Mouse (Mus musculus): ENCODE data around the gene Mki67. TPM values are rescaled to one million over a fixed set of nuclear protein-coding genes. Genes with fewer than 3 reads are reported as not detected.

Mki67 gene
- polyA plus RNA-seq, 1 experiment from 2014 or later = 12.5 TPM

GRCm38 (mm10) chr7:135745091-135745490 lies 28.9 kb upstream of the Mki67 start:
- 43% methylated on average over 2 of the region's 2 CpGs for WGBS
- Histone ChIP-seq H3K4me1 (ENCODE audit: control insufficient read depth, insufficient read depth, low read length) (no peaks in the 10 kb centered on the region), H3K36me3 (ENCODE audit: control insufficient read depth, insufficient read depth, low read length) (no peaks in the 10 kb centered on the region), H3K4me2 (ENCODE audit: low read length) (no peak overlapping the region), H3K9ac (replicated peaks; ENCODE audit: low read length) (no peak overlapping the region), H3K4me3 (replicated peaks; ENCODE audit: low read depth, low read length) (no peak overlapping the region), H3K27me3 (ENCODE audit: control insufficient read depth, insufficient read depth, low read length) (no peaks in the 10 kb centered on the region), H3K27ac (replicated peaks; ENCODE audit: low read depth, low read length) (no peak overlapping the region), H3K9me3 (ENCODE audit: control insufficient read depth, low read length) (no peaks in the 10 kb centered on the region)
- DNase-seq (no peak), ATAC-seq (ENCODE audit: low FRiP score, low TSS enrichment) (no peak)

GRCm38 (mm10) chr7:135740453-135740852 lies 24.3 kb upstream of the Mki67 start:
- 77% methylated on average over 3 of the region's 3 CpGs for WGBS
- no peaks in the 10 kb centered on the region for H3K36me3 ChIP-seq (ENCODE audit: control insufficient read depth, insufficient read depth, low read length)
- H3K27me3 ChIP-seq (ENCODE audit: control insufficient read depth, insufficient read depth, low read length) = no peaks in the 10 kb centered on the region
- no peaks in the 10 kb centered on the region for H3K4me1 ChIP-seq (ENCODE audit: control insufficient read depth, insufficient read depth, low read length)
- no peak overlapping the region for H3K4me3 ChIP-seq (replicated peaks; ENCODE audit: low read depth, low read length)
- H3K27ac ChIP-seq (replicated peaks; ENCODE audit: low read depth, low read length) = no peak overlapping the region
- ATAC-seq (ENCODE audit: low FRiP score, low TSS enrichment) (no peak), DNase-seq (no peak)
- no peak overlapping the region for H3K4me2 ChIP-seq (ENCODE audit: low read length)
- H3K9ac ChIP-seq (replicated peaks; ENCODE audit: low read length) = no peak overlapping the region
- no peaks in the 10 kb centered on the region for H3K9me3 ChIP-seq (ENCODE audit: control insufficient read depth, low read length)

- Histone ChIP-seq H3K27me3 (ENCODE audit: control insufficient read depth, insufficient read depth, low read length) (no peaks in the 10 kb centered on the region), H3K36me3 (ENCODE audit: control insufficient read depth, insufficient read depth, low read length) (no peaks in the 10 kb centered on the region), H3K4me2 (ENCODE audit: low read length) (no peak overlapping the region), H3K9ac (replicated peaks; ENCODE audit: low read length) (no peak overlapping the region), H3K9me3 (ENCODE audit: control insufficient read depth, low read length) (no peaks in the 10 kb centered on the region), H3K4me1 (ENCODE audit: control insufficient read depth, insufficient read depth, low read length) (no peaks in the 10 kb centered on the region), H3K27ac (replicated peaks; ENCODE audit: low read depth, low read length) (no peak overlapping the region), H3K4me3 (replicated peaks; ENCODE audit: low read depth, low read length) (no peak overlapping the region)
- DNase-seq (no peak), ATAC-seq (ENCODE audit: low FRiP score, low TSS enrichment) (no peak)
- WGBS = 37% methylated on average over 3 of the region's 3 CpGs
These were observed 20.4 kb upstream of the Mki67 start for GRCm38 (mm10) chr7:135736581-135736886.

- no peaks in the 10 kb centered on the region for H3K36me3 ChIP-seq (ENCODE audit: control insufficient read depth, insufficient read depth, low read length)
- WGBS = 15% methylated on average over 31 of the region's 31 CpGs
- no peak overlapping the region for H3K4me3 ChIP-seq (replicated peaks; ENCODE audit: low read depth, low read length)
- DNase-seq (peak; percentile 92), ATAC-seq (ENCODE audit: low FRiP score, low TSS enrichment) (peak; percentile 81; the same call in 1 of the 2 replicates)
- H3K4me1 ChIP-seq (ENCODE audit: control insufficient read depth, insufficient read depth, low read length) = no peaks in the 10 kb centered on the region
- H3K4me2 ChIP-seq (ENCODE audit: low read length) = peak overlapping the region; percentile 44
- H3K27me3 ChIP-seq (ENCODE audit: control insufficient read depth, insufficient read depth, low read length) = no peaks in the 10 kb centered on the region
- no peaks in the 10 kb centered on the region for H3K9me3 ChIP-seq (ENCODE audit: control insufficient read depth, low read length)
- H3K9ac ChIP-seq (replicated peaks; ENCODE audit: low read length) = no peak overlapping the region
- H3K27ac ChIP-seq (replicated peaks; ENCODE audit: low read depth, low read length) = peak overlapping the region; percentile 34; the same call in 1 of the 2 replicates
These were observed 19.8 kb upstream of the Mki67 start for GRCm38 (mm10) chr7:135735691-135736580.

- DNase-seq = no peak
- Histone ChIP-seq H3K9me3 (ENCODE audit: control insufficient read depth, low read length) (no peaks in the 10 kb centered on the region), H3K36me3 (ENCODE audit: control insufficient read depth, insufficient read depth, low read length) (no peaks in the 10 kb centered on the region), H3K27me3 (ENCODE audit: control insufficient read depth, insufficient read depth, low read length) (no peaks in the 10 kb centered on the region), H3K4me1 (ENCODE audit: control insufficient read depth, insufficient read depth, low read length) (no peaks in the 10 kb centered on the region), H3K9ac (replicated peaks; ENCODE audit: low read length) (no peak overlapping the region), H3K4me2 (ENCODE audit: low read length) (no peak overlapping the region), H3K27ac (replicated peaks; ENCODE audit: low read depth, low read length) (no peak overlapping the region), H3K4me3 (replicated peaks; ENCODE audit: low read depth, low read length) (no peak overlapping the region)
- 88% methylated on average over 9 of the region's 9 CpGs for WGBS
- no peak for ATAC-seq (ENCODE audit: low FRiP score, low TSS enrichment)
These were observed 18.9 kb upstream of the Mki67 start for GRCm38 (mm10) chr7:135734911-135735646.

- WGBS = 88% methylated on average over 5 of the region's 5 CpGs
- Histone ChIP-seq H3K4me2 (ENCODE audit: low read length) (no peak overlapping the region), H3K4me1 (ENCODE audit: control insufficient read depth, insufficient read depth, low read length) (no peaks in the 10 kb centered on the region), H3K9me3 (ENCODE audit: control insufficient read depth, low read length) (no peaks in the 10 kb centered on the region), H3K27me3 (ENCODE audit: control insufficient read depth, insufficient read depth, low read length) (no peaks in the 10 kb centered on the region), H3K36me3 (ENCODE audit: control insufficient read depth, insufficient read depth, low read length) (no peaks in the 10 kb centered on the region), H3K4me3 (replicated peaks; ENCODE audit: low read depth, low read length) (no peak overlapping the region), H3K27ac (replicated peaks; ENCODE audit: low read depth, low read length) (no peak overlapping the region), H3K9ac (replicated peaks; ENCODE audit: low read length) (no peak overlapping the region)
- ATAC-seq (ENCODE audit: low FRiP score, low TSS enrichment) (no peak), DNase-seq (no peak)
These were observed 18.2 kb upstream of the Mki67 start for GRCm38 (mm10) chr7:135734379-135734778.

- Histone ChIP-seq H3K4me2 (ENCODE audit: low read length) (no peak overlapping the region), H3K4me3 (replicated peaks; ENCODE audit: low read depth, low read length) (no peak overlapping the region), H3K36me3 (ENCODE audit: control insufficient read depth, insufficient read depth, low read length) (no peaks in the 10 kb centered on the region), H3K27ac (replicated peaks; ENCODE audit: low read depth, low read length) (no peak overlapping the region), H3K9me3 (ENCODE audit: control insufficient read depth, low read length) (no peaks in the 10 kb centered on the region), H3K27me3 (ENCODE audit: control insufficient read depth, insufficient read depth, low read length) (no peaks in the 10 kb centered on the region), H3K4me1 (ENCODE audit: control insufficient read depth, insufficient read depth, low read length) (no peaks in the 10 kb centered on the region), H3K9ac (replicated peaks; ENCODE audit: low read length) (no peak overlapping the region)
- WGBS = 94% methylated on average over 12 of the region's 12 CpGs
- no peak for ATAC-seq (ENCODE audit: low FRiP score, low TSS enrichment)
- no peak for DNase-seq
These were observed 11.9 kb upstream of the Mki67 start for GRCm38 (mm10) chr7:135728038-135728437.

GRCm38 (mm10) chr7:135726707-135727106 lies 10.5 kb upstream of the Mki67 start:
- Histone ChIP-seq H3K27me3 (ENCODE audit: control insufficient read depth, insufficient read depth, low read length) (no peaks in the 10 kb centered on the region), H3K27ac (replicated peaks; ENCODE audit: low read depth, low read length) (no peak overlapping the region), H3K9me3 (ENCODE audit: control insufficient read depth, low read length) (no peaks in the 10 kb centered on the region), H3K4me1 (ENCODE audit: control insufficient read depth, insufficient read depth, low read length) (no peaks in the 10 kb centered on the region), H3K4me3 (replicated peaks; ENCODE audit: low read depth, low read length) (no peak overlapping the region), H3K4me2 (ENCODE audit: low read length) (no peak overlapping the region), H3K36me3 (ENCODE audit: control insufficient read depth, insufficient read depth, low read length) (no peaks in the 10 kb centered on the region), H3K9ac (replicated peaks; ENCODE audit: low read length) (no peak overlapping the region)
- ATAC-seq (ENCODE audit: low FRiP score, low TSS enrichment) = no peak
- whole genome bisulfite sequencing = 89% methylated on average over 1 of the region's 1 CpGs
- DNase-seq = no peak

Measured in midbrain, embryonic 14.5 days (tissue).